Mouse (Mus musculus) left cerebral cortex, adult 11 months (tissue): ENCODE results near the gene Rmnd5a.
"Not testable (repeated sequence)": the region's sequence is repeated elsewhere in the genome, so short reads cannot be mapped to it uniquely, and the experiment has no call there.

Source experiments
- DNase-seq: peaks from one replicate; pipeline ENCODE4 v3.0.0; 2022; ENCODE audit warnings: low spot score

Rmnd5a gene

GRCm38 (mm10) chr6:71440492-71441250, at the start of gene Rmnd5a:
TSS of gene Rmnd5a (minus strand) at chr6:71440637.
- DNase-seq = peak; percentile 98

- DNase-seq = no peak
Measured at GRCm38 (mm10) chr6:71487966-71488365, 47.5 kb upstream of the Rmnd5a start.

DNA sequence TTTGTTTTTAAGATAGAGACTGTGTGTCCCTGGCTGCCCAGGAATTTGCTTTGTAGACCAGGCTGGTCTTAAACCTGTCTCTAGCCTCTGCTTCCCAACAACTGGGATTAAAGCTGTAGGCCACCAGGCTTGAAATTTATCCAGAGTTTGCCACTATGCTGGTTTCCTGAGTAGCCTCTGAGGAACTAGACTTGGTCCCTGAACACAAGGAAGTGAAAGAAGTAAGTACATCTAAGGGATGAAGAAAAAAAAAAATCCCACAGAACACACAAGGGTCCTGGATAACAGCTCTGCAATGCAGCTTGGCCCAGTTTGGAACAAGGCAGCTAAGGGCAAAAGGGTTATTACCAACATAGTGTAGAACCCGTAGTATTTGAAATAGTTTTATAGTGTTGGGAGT, 46.4 kb upstream of the Rmnd5a start:
- DNase-seq = no peak

DNA sequence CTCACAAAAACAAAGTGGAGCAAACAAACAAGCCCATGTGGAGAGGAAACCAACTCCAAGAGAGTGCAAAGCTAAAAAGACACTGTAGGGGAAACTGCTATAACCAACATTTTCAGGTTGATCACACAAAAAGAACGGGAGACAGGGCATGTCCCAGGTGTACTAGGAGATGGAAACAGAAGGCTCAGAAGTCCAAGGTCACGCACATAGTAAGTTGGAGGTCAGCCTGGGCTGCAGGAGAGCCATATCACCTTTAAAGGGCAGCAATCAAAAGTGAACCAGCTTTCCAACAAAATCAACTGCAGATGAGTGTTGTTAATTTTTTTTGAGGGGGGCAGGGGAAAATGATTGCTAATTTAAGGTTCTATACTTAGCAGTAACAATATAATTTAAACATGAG, 45.8 kb upstream of the Rmnd5a start:
- no peak for DNase-seq

DNA sequence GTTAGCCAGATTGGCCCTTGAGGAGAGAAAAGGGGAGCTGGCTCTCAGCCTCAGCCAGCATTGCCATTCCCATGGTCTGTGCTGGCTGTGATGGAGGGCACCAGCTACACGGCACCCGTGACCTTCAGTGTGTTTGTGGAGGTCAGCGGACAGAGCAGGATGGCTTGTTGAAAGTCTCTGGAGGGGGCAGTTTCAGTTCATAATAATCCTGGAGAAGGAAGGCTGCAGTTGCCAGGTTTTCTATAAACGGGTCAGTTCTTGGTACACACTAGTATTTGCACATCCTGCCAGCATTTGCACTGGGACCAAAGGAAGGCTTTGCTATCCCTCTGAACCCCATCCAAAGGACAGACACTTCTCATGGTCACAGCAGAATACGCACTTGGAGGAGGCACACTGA, 44.8 kb upstream of the Rmnd5a start:
- DNase-seq = no peak

- no peak for DNase-seq
Measured at GRCm38 (mm10) chr6:71481136-71481535, 40.7 kb upstream of the Rmnd5a start.

DNA sequence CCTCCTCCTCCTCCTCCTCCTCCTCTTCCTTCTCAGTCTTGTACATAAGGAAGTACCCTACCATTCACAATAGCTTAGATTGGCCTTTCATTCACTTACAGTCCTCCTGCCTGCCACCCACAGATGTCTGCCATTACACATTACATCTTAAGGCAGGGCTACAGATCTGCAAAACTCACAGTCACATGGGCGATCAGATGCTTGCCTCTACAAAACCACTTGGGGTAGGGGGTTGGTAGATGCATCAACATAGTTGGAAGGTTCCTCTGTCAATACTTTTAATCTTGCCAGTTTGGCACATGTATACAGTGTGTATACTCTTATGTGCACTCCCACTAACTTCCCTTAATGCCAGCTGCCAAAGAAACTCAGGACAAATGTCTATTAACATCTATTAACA, 39.7 kb upstream of the Rmnd5a start:
- no peak for DNase-seq

GRCm38 (mm10) chr6:71479588-71479987, 39.2 kb upstream of the Rmnd5a start:
- not testable (repeated sequence) for DNase-seq

GRCm38 (mm10) chr6:71478816-71479568, 38.6 kb upstream of the Rmnd5a start:
- DNase-seq = not testable (repeated sequence)

- no peak for DNase-seq
Measured at GRCm38 (mm10) chr6:71476783-71477182, 36.3 kb upstream of the Rmnd5a start.

- DNase-seq = no peak
Measured at GRCm38 (mm10) chr6:71475604-71476003, 35.2 kb upstream of the Rmnd5a start.

- no peak for DNase-seq
Measured at GRCm38 (mm10) chr6:71472786-71473185, 32.3 kb upstream of the Rmnd5a start.

DNA sequence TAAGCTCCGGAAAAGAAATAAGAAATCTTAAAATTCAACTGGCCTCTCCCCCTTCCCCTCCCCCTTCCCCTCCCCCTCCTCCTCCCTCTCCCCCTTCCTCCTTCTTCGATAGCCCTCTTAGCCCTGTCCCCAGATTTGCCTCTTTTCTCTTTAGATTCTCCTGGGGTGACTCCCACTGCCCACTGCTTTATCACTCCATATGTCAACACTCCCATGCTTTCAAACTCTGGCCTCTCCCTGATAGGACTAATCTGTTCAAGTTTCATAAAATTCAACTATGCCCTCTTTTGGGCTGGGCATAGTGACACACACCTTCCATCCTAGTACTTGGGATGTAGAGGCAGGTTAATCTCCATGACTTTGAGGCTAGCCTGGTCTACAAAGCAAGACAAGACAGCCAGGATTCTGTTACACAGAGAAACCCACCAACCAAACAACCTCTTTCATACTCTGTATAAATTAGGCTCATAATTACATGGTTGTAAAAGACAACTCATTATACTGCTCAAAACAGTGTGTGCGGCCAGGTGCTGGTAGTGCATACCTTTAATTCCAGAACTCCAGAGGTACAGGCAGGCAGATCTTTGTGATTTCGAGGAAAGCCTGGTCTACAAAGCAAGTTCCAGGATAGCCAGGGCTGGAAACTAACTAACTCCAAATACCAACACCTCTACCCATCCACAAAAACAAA, 31.5 kb upstream of the Rmnd5a start:
- no peak for DNase-seq

DNA sequence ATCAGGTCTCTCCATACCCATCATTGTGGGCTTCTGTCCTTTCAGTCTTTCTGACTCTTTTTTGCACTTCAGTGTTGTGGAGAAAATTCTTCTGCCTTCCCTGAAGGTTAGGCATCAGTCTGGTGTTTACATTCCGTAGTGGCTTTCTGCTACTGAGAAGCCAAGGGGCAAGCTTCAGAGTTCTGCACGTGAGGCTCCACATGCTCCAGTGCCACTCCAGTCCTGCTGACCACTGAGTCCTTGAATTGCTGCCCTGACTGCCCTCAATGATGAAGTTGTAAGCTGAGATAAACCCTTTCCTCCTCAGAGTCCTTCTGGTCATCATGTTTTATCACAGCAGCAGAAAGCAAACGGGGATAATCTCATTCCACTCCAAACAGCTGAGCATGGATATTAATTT, 28.9 kb upstream of the Rmnd5a start:
- no peak for DNase-seq

GRCm38 (mm10) chr6:71467766-71468165, 27.3 kb upstream of the Rmnd5a start:
- DNase-seq = no peak

- no peak for DNase-seq
Measured at GRCm38 (mm10) chr6:71465146-71465545, 24.7 kb upstream of the Rmnd5a start.

DNA sequence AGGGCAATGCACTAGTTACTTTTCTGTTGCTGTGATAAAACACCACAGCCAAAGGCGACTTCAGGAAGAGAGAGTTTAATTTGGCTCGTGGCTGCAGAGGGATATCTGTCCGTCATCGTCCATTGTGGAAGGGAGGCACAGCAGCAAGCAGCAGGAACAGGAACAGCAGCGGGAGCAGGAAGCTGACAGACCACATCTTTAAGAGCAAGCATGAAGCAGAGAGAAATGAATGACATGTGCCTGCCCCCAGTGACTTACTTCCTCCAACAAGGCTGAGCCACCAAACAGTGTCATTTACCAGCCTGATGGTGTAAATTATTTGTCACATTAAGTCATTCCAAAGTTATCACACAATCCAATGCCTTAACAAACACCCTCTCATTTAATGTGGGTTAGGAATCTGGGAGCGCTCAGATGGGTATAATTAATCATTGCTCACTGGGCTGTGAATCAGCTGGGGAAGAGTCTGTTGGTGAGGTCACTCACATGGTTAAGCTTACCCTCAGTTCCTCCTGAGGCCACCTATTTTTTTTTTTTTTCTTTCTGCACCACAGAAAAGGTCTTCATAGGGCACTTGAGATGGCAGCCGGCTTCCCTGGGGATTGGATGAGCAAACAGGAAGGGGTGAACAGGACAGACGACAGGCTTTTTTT, 17.6 kb upstream of the Rmnd5a start:
- no peak for DNase-seq

DNA sequence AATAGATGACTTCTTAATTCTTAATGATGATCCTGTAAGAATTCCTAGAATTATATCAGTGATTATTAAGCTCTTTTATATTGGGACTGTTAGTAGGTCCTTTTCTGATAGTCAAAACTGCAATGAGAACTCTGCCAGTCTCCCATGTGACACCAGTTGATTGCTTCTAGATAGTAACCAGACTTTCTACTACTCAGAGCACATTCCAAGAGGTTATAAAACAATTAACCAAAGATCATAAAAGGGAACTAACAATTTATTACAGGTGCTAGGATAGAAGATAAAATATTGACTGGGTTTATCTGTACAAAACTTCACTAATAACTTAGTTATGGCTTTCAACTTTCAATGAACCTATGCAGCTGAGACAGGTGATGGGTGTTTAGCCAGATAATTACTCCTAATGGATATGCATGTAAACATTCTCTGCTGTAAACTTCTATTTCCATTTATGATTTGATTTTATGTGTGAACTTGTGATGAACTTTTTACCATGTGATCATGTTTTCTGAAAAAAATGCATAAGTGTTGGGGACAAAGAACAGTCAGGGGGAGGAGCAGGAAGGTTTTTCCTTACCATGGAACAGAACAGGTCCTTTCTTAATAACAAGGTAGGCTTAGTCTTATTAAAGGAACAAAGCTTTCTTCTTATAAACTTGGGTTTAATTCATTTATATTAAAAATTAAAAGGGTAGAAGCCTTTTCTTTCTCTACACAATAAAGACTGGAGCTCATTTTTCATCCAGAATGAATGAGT, 13.7 kb upstream of the Rmnd5a start:
- not testable (repeated sequence) for DNase-seq

- DNase-seq = no peak
Measured at GRCm38 (mm10) chr6:71452792-71453191, 12.4 kb upstream of the Rmnd5a start.

GRCm38 (mm10) chr6:71445560-71445959, 5.1 kb upstream of the Rmnd5a start:
- no peak for DNase-seq

DNA sequence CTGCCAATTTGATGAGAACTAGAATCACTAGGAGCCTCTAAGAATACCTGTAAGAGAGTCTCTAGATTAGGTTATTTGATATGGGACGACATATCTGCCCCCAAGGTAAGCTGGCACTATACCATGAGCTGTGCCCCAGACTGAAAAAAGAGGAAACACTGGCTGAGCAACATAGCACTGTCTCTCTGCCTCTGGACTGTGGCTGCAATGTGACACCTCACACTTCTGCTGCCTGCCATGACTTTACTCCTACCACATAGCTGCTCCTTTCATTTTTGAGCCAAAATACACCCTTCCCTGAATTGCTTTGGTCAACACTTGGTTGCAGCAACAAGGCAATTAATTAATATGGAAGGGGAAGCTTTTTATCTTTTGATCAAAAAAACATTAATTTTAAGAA, 4.3 kb upstream of the Rmnd5a start:
- no peak for DNase-seq

- no peak for DNase-seq
Measured at GRCm38 (mm10) chr6:71442130-71442529, 1.7 kb upstream of the Rmnd5a start.
